ENCODE assay signal across 23 mouse cellular contexts in genomic region chr17:27874510-27874909, GRCm38 (mm10). TPM values are rescaled to one million over a fixed set of nuclear protein-coding genes. Genes with fewer than 3 reads are reported as not detected.
DNase-seq lines count a peak whose midpoint lies in the region; ATAC-seq and TF ChIP-seq lines count a peak whose summit lies in the region.
"Had no signal": no experiment of that assay in that cellular context is flagged by ENCODE, and none has a peak within 500 bp of the region (broad histone marks: within the 10 kb centered on the region; RNA-seq: fewer than 3 reads in every experiment).

No protein-coding gene starts in this region.

- H3K36me3 ChIP-seq in G1E (replicated peaks) (peaks cover 61% of the 10 kb centered on the region), MEL (ENCODE audit: control insufficient read depth in 1 of 2, insufficient read depth in 2 of 2, low read length in 2 of 2) (peaks cover 18 to 29% of the 10 kb centered on the region in 2 experiments)
- no peaks in the 10 kb centered on the region; the same call in 1 of the 2 replicates for H3K36me3 ChIP-seq in liver, embryonic 14.5 days (replicated peaks; ENCODE audit: control insufficient read depth, insufficient read depth, low read depth)
- H3K36me3 ChIP-seq in neural tube, embryonic 15.5 days, result peaks cover 13% of the 10 kb centered on the region; the same call in 1 of the 2 replicates

- H3K4me1 ChIP-seq in G1E (ENCODE audit: insufficient read depth, low read depth, low read length), result peaks cover 44% of the 10 kb centered on the region
- peaks cover 22 to 24% of the 10 kb centered on the region in 2 experiments for H3K4me1 ChIP-seq in MEL (ENCODE audit: control insufficient read depth in 1 of 2, insufficient read depth in 2 of 2, low read length in 2 of 2)
- peaks cover 17% of the 10 kb centered on the region in 2 experiments for H3K4me1 ChIP-seq in liver, embryonic 14.5 days (replicated peaks; ENCODE audit: control insufficient read depth in 2 of 2, insufficient read depth in 2 of 2, low read length in 1 of 2)
- H3K4me1 ChIP-seq in neural tube, embryonic 15.5 days, result no peaks in the 10 kb centered on the region
- H3K4me1 ChIP-seq: limb, embryonic 15.5 days; neural tube, embryonic 13.5 days had no signal

- TF ChIP-seq EP300 in MEL (IDR thresholded peaks at IDR 0.05; ENCODE audit: low read depth in 1 of 2, low read length in 2 of 2), result peak; percentile 66 to 83
- peak; percentile 52 for TF ChIP-seq EP300 in liver, embryonic 14.5 days (IDR thresholded peaks at IDR 0.05; ENCODE audit: low read depth)

- H3K79me2 ChIP-seq in MEL (ENCODE audit: control insufficient read depth, insufficient read depth, low read length, poor library complexity), result peaks cover 25% of the 10 kb centered on the region

- peak overlapping the region; percentile 61; the same call in 1 of the 2 replicates for H3K4me3 ChIP-seq in G1E (ENCODE audit: low read depth, low read length)
- H3K4me3 ChIP-seq in MEL (ENCODE audit: control insufficient read depth in 1 of 2, insufficient read depth in 1 of 2, low read depth in 2 of 2, low read length in 2 of 2), result peak overlapping the region; percentile 9 to 40; a peak in 3 of 4 replicates
- no peak overlapping the region for H3K4me3 ChIP-seq in liver, embryonic 14.5 days (ENCODE audit: insufficient read depth in 1 of 2, low read depth in 2 of 2, low read length in 2 of 2)
- no peak overlapping the region for H3K4me3 ChIP-seq in neural tube, embryonic 15.5 days (replicated peaks)
- H3K4me3 ChIP-seq: gastrocnemius, adult 2 months; limb, embryonic 15.5 days; neural tube, embryonic 13.5 days had no signal

- H3K4me2 ChIP-seq in liver, embryonic 14.5 days (ENCODE audit: low read depth), result peak overlapping the region; percentile 53
- no peak overlapping the region for H3K4me2 ChIP-seq in neural tube, embryonic 15.5 days
- H3K4me2 ChIP-seq: limb, embryonic 15.5 days; midbrain, embryonic 11.5 days; neural tube, embryonic 13.5 days had no signal

- no peak for TF ChIP-seq POLR2A in MEL (IDR thresholded peaks at IDR 0.05; ENCODE audit: control insufficient read depth in 1 of 2, insufficient read depth in 1 of 2, low read depth in 1 of 2, low read length in 2 of 2, poor library complexity in 1 of 2)

- 14% methylated on average over 5 of the region's 5 CpGs for WGBS in liver, embryonic 14.5 days (ENCODE audit: insufficient replicate concordance)
- WGBS in neural tube, embryonic 15.5 days, result 76% methylated on average over 5 of the region's 5 CpGs

- peak overlapping the region; percentile 66 for H3K27ac ChIP-seq in MEL (ENCODE audit: control insufficient read depth, low read depth, low read length)
- peak overlapping the region; percentile 25 for H3K27ac ChIP-seq in liver, embryonic 14.5 days
- H3K27ac ChIP-seq in neural tube, embryonic 15.5 days (replicated peaks), result no peak overlapping the region
- H3K27ac ChIP-seq: gastrocnemius, adult 2 months; limb, embryonic 15.5 days; neural tube, embryonic 13.5 days had no signal

- H3K9me3 ChIP-seq in G1E (replicated peaks), result no peaks in the 10 kb centered on the region
- H3K9me3 ChIP-seq in MEL (replicated peaks; ENCODE audit: insufficient read depth, low read length), result no peaks in the 10 kb centered on the region
- no peaks in the 10 kb centered on the region for H3K9me3 ChIP-seq in liver, embryonic 14.5 days (ENCODE audit: control insufficient read depth, low read length)
- H3K9me3 ChIP-seq in neural tube, embryonic 15.5 days (replicated peaks), result no peaks in the 10 kb centered on the region
- H3K9me3 ChIP-seq: limb, embryonic 15.5 days; neural tube, embryonic 13.5 days had no signal

- 0 out of 2 replicates have a peak overlapping the region, but pooled peaks have one; percentile 28 for H3K9ac ChIP-seq in MEL (ENCODE audit: control insufficient read depth, low read depth, low read length, poor library complexity, severe bottlenecking)
- peak overlapping the region; percentile 16; the same call in 1 of the 2 replicates for H3K9ac ChIP-seq in liver, embryonic 14.5 days (replicated peaks)
- no peak overlapping the region for H3K9ac ChIP-seq in neural tube, embryonic 15.5 days (replicated peaks)
- H3K9ac ChIP-seq: forebrain, postnatal 0 days; limb, embryonic 15.5 days; neural tube, embryonic 13.5 days had no signal

- H3K27me3 ChIP-seq in G1E (ENCODE audit: insufficient read depth, low read length), result no peaks in the 10 kb centered on the region
- no peaks in the 10 kb centered on the region for H3K27me3 ChIP-seq in MEL (ENCODE audit: control insufficient read depth in 1 of 2, insufficient read depth in 2 of 2, low read length in 2 of 2)
- no peaks in the 10 kb centered on the region for H3K27me3 ChIP-seq in liver, embryonic 14.5 days (ENCODE audit: control insufficient read depth, insufficient read depth, low read length)
- H3K27me3 ChIP-seq in neural tube, embryonic 15.5 days (replicated peaks), result no peaks in the 10 kb centered on the region
- H3K27me3 ChIP-seq: limb, embryonic 15.5 days; neural tube, embryonic 13.5 days had no signal

- no peak for TF ChIP-seq RAD21 in MEL (IDR thresholded peaks at IDR 0.05; ENCODE audit: low read depth, low read length)

- DNase-seq in G1E (ENCODE audit: low spot score) (peak; percentile 75), MEL (ENCODE audit: low read depth, low spot score) (peak; percentile 76)
- peak in 1 of 3 experiments; percentile 45 for DNase-seq in liver, embryonic 14.5 days (ENCODE audit: low read depth in 3 of 3, low spot score in 3 of 3)
- DNase-seq in frontal cortex, postnatal 14 days (ENCODE audit: low spot score in 2 of 2), result no peak
- DNase-seq in adrenal gland, postnatal 10 days, result no peak
- DNase-seq in left cerebral cortex, adult 9 months (ENCODE audit: low spot score in 2 of 2), result no peak
- DNase-seq: adrenal gland, adult 8-10 months; cerebellum, adult 18-20 months; forebrain, postnatal 0 days; gastrocnemius, adult 2 months; heart, adult 18-20 months; heart, postnatal 10 days; kidney, adult 8-10 months; kidney, postnatal 36 days; lung, postnatal 10 days; right cerebral cortex, postnatal 14 days; thymus, postnatal 4 days had no signal

- ATAC-seq in G1E (ENCODE audit: extremely low read depth, insufficient number of reproducible peaks, low FRiP score, poor library complexity, severe bottlenecking), result peak; percentile 79
- peak; percentile 62 for ATAC-seq in erythroid progenitor cell, adult 5-6 weeks (replicated peaks; ENCODE audit: low FRiP score, poor library complexity, severe bottlenecking)
- peak; percentile 87 for ATAC-seq in liver, embryonic 14.5 days (ENCODE audit: insufficient read depth)
- ATAC-seq in neural tube, embryonic 15.5 days (ENCODE audit: low FRiP score), result no peak
- ATAC-seq: forebrain, postnatal 0 days; hindbrain, embryonic 16.5 days had no signal

- no peak for TF ChIP-seq CTCF in G1E (IDR thresholded peaks at IDR 0.05; ENCODE audit: low read depth, low read length)
- no peak for TF ChIP-seq CTCF in MEL (IDR thresholded peaks at IDR 0.05 in 2 of 3, conservative IDR thresholded peaks at IDR 0.05 in 1 of 3; ENCODE audit: control insufficient read depth in 1 of 3, insufficient read depth in 1 of 3, low read depth in 2 of 3, low read length in 3 of 3, poor library complexity in 1 of 3, severe bottlenecking in 1 of 3)
- no peak for TF ChIP-seq CTCF in liver, embryonic 14.5 days (IDR thresholded peaks at IDR 0.05; ENCODE audit: low read depth)

RNA-seq across cellular contexts. Expression of gene Uhrf1bp1, which starts 18.3 kb away (rescaled TPM):
- total RNA-seq in G1E (2014; fragmentation: Nextera tagmentation) (18.5 and 21.0 TPM in 2 replicates), G1E (2017) (8.5 and 9.8 TPM in 2 replicates), MEL (2012; rRNA removed) (23.1 and 25.9 TPM in 2 replicates)
- polyA plus RNA-seq in G1E (2012) (21.3 and 31.5 TPM in 2 replicates), MEL (2012; ENCODE audit: insufficient read depth in 1 of 2, insufficient read length in 2 of 2, low read depth in 1 of 2, low replicate concordance in 2 of 2, missing spikeins in 1 of 2) (10 to 100 TPM in 1 of 2 experiments, not detected in 1; 43.6 TPM)
- 2.9 and 11.2 TPM in 2 replicates for total RNA-seq in erythroid progenitor cell, adult 5-6 weeks (2015; ENCODE audit: low replicate concordance)
- 4.2 and 6.0 TPM in 2 replicates for total RNA-seq in erythroid progenitor cell, adult 5-6 weeks (2017; ENCODE audit: low replicate concordance)
- 2.9 and 3.1 TPM in 2 replicates for polyA plus RNA-seq in liver, embryonic 14.5 days (2012; rRNA removed)
- polyA plus RNA-seq in liver, embryonic 14.5 days (2014; fragmentation: Nextera tagmentation; extraction: Ambion mirVana), result 1.8 and 2.4 TPM in 2 replicates
- 6.0 and 6.1 TPM in 2 replicates for polyA plus RNA-seq in neural tube, embryonic 15.5 days (2015; fragmentation: Nextera tagmentation; extraction: Ambion mirVana)
- 10 to 100 TPM; 24.5 to 24.7 TPM for total RNA-seq in adrenal gland, postnatal 10 days (2021)

RNA-seq across cellular contexts. Expression of gene Anks1, which starts 34.6 kb away (rescaled TPM):
- total RNA-seq in G1E (2014; fragmentation: Nextera tagmentation), result 11.9 and 13.3 TPM in 2 replicates
- 5.8 and 6.6 TPM in 2 replicates for total RNA-seq in G1E (2017)
- 9.6 and 10.1 TPM in 2 replicates for polyA plus RNA-seq in G1E (2012)
- total RNA-seq in MEL (2012; rRNA removed), result 11.6 and 11.9 TPM in 2 replicates
- 10 to 100 TPM in 1 of 2 experiments, not detected in 1; 15.9 TPM for polyA plus RNA-seq in MEL (2012; ENCODE audit: insufficient read depth in 1 of 2, insufficient read length in 2 of 2, low read depth in 1 of 2, low replicate concordance in 2 of 2, missing spikeins in 1 of 2)
- 6.1 and 6.7 TPM in 2 replicates for total RNA-seq in erythroid progenitor cell, adult 5-6 weeks (2015; ENCODE audit: low replicate concordance)
- 3.8 and 4.6 TPM in 2 replicates for total RNA-seq in erythroid progenitor cell, adult 5-6 weeks (2017; ENCODE audit: low replicate concordance)
- 5.3 and 7.1 TPM in 2 replicates for polyA plus RNA-seq in liver, embryonic 14.5 days (2012; rRNA removed)
- 2.4 and 3.2 TPM in 2 replicates for polyA plus RNA-seq in liver, embryonic 14.5 days (2014; fragmentation: Nextera tagmentation; extraction: Ambion mirVana)
- 46.3 and 50.4 TPM in 2 replicates for polyA plus RNA-seq in neural tube, embryonic 15.5 days (2015; fragmentation: Nextera tagmentation; extraction: Ambion mirVana)
- total RNA-seq in adrenal gland, postnatal 10 days (2021), result 10 to 100 TPM; 26.9 to 40.0 TPM

RNA-seq across cellular contexts. Expression of gene Taf11, which starts 35.1 kb away (rescaled TPM):
- 42.4 and 57.4 TPM in 2 replicates for total RNA-seq in G1E (2014; fragmentation: Nextera tagmentation)
- total RNA-seq in G1E (2017), result 36.1 and 36.3 TPM in 2 replicates
- polyA plus RNA-seq in G1E (2012), result 41.8 and 44.2 TPM in 2 replicates
- 40.8 and 45.7 TPM in 2 replicates for total RNA-seq in MEL (2012; rRNA removed)
- polyA plus RNA-seq in MEL (2012; ENCODE audit: insufficient read depth in 1 of 2, insufficient read length in 2 of 2, low read depth in 1 of 2, low replicate concordance in 2 of 2, missing spikeins in 1 of 2), result 10 to 100 TPM in 1 of 2 experiments, not detected in 1; 77.8 TPM
- 14.3 and 19.8 TPM in 2 replicates for total RNA-seq in erythroid progenitor cell, adult 5-6 weeks (2015; ENCODE audit: low replicate concordance)
- 15.1 and 15.3 TPM in 2 replicates for total RNA-seq in erythroid progenitor cell, adult 5-6 weeks (2017; ENCODE audit: low replicate concordance)
- polyA plus RNA-seq in liver, embryonic 14.5 days (2012; rRNA removed), result 9.4 and 16.9 TPM in 2 replicates
- 24.1 and 24.5 TPM in 2 replicates for polyA plus RNA-seq in liver, embryonic 14.5 days (2014; fragmentation: Nextera tagmentation; extraction: Ambion mirVana)
- 52.6 and 58.4 TPM in 2 replicates for polyA plus RNA-seq in neural tube, embryonic 15.5 days (2015; fragmentation: Nextera tagmentation; extraction: Ambion mirVana)
- 10 to 100 TPM; 28.9 to 29.8 TPM for total RNA-seq in adrenal gland, postnatal 10 days (2021)

RNA-seq across cellular contexts. Expression of gene Snrpc, which starts 36.6 kb away (rescaled TPM):
- total RNA-seq in G1E (2014; fragmentation: Nextera tagmentation) (121 and 158 TPM in 2 replicates), G1E (2017) (127 and 147 TPM in 2 replicates), MEL (2012; rRNA removed) (217 and 219 TPM in 2 replicates)
- polyA plus RNA-seq in G1E (2012) (575 and 747 TPM in 2 replicates), MEL (2012; ENCODE audit: insufficient read depth in 1 of 2, insufficient read length in 2 of 2, low read depth in 1 of 2, low replicate concordance in 2 of 2, missing spikeins in 1 of 2) (100 to 1,000 TPM in 1 of 2 experiments, not detected in 1; 227 TPM)
- total RNA-seq in erythroid progenitor cell, adult 5-6 weeks (2015; ENCODE audit: low replicate concordance), result 69.2 and 80.1 TPM in 2 replicates
- 29.2 and 44.5 TPM in 2 replicates for total RNA-seq in erythroid progenitor cell, adult 5-6 weeks (2017; ENCODE audit: low replicate concordance)
- polyA plus RNA-seq in liver, embryonic 14.5 days (2012; rRNA removed), result 85.1 and 105 TPM in 2 replicates
- 145 and 150 TPM in 2 replicates for polyA plus RNA-seq in liver, embryonic 14.5 days (2014; fragmentation: Nextera tagmentation; extraction: Ambion mirVana)
- 211 and 227 TPM in 2 replicates for polyA plus RNA-seq in neural tube, embryonic 15.5 days (2015; fragmentation: Nextera tagmentation; extraction: Ambion mirVana)
- 100 to 1,000 TPM in 1 of 2 experiments, 10 to 100 TPM in 1; 94.8 to 102 TPM for total RNA-seq in adrenal gland, postnatal 10 days (2021)

RNA-seq across cellular contexts. Expression of gene D17Wsu92e, which starts 54.1 kb away (rescaled TPM):
- total RNA-seq in G1E (2014; fragmentation: Nextera tagmentation), result 84.4 and 87.4 TPM in 2 replicates
- 61.6 and 65.3 TPM in 2 replicates for total RNA-seq in G1E (2017)
- polyA plus RNA-seq in G1E (2012), result 58.6 and 60.2 TPM in 2 replicates
- total RNA-seq in MEL (2012; rRNA removed), result 66.5 and 72.5 TPM in 2 replicates
- polyA plus RNA-seq in MEL (2012; ENCODE audit: insufficient read depth in 1 of 2, insufficient read length in 2 of 2, low read depth in 1 of 2, low replicate concordance in 2 of 2, missing spikeins in 1 of 2), result 100 to 1,000 TPM in 1 of 2 experiments, not detected in 1; 108 TPM
- 66.7 and 69.2 TPM in 2 replicates for total RNA-seq in erythroid progenitor cell, adult 5-6 weeks (2015; ENCODE audit: low replicate concordance)
- total RNA-seq in erythroid progenitor cell, adult 5-6 weeks (2017; ENCODE audit: low replicate concordance), result 124 and 152 TPM in 2 replicates
- polyA plus RNA-seq in liver, embryonic 14.5 days (2012; rRNA removed), result 20.6 and 24.2 TPM in 2 replicates
- 10.7 and 14.1 TPM in 2 replicates for polyA plus RNA-seq in liver, embryonic 14.5 days (2014; fragmentation: Nextera tagmentation; extraction: Ambion mirVana)
- polyA plus RNA-seq in neural tube, embryonic 15.5 days (2015; fragmentation: Nextera tagmentation; extraction: Ambion mirVana), result 9.3 and 12.2 TPM in 2 replicates
- total RNA-seq in adrenal gland, postnatal 10 days (2021), result 100 to 1,000 TPM; 132 to 137 TPM

Comparison
In these comparisons a context has a peak if more than half of its experiments do, and no peak if none do; other contexts are left out.
1. DNase-seq: peak in G1E (single experiment) and MEL (single experiment); none in frontal cortex, postnatal 14 days (0 of 2), adrenal gland, postnatal 10 days (single experiment) and left cerebral cortex, adult 9 months (0 of 2).
2. H3K4me3 ChIP-seq: peak in G1E (single experiment) and MEL (2 of 2); none in liver, embryonic 14.5 days (0 of 2) and neural tube, embryonic 15.5 days (single experiment).